Comparison of ENCODE assay signal across 16 mouse cellular contexts in genomic region chr2:76548836-76549235, GRCm38 (mm10).
DNase-seq lines count a peak whose midpoint lies in the region; ATAC-seq lines count a peak whose summit lies in the region.
"Had no signal": no experiment of that assay in that cellular context is flagged by ENCODE, and none has a peak within 500 bp of the region (broad histone marks: within the 10 kb centered on the region; RNA-seq: fewer than 3 reads in every experiment).

No protein-coding gene starts in this region.

- no peak overlapping the region; the same call in 1 of the 2 replicates for H3K4me2 ChIP-seq in lung, embryonic 15.5 days
- H3K4me2 ChIP-seq: embryonic facial prominence, embryonic 13.5 days; forebrain, embryonic 13.5 days; heart, embryonic 12.5 days; hindbrain, embryonic 15.5 days had no signal

- no peak for DNase-seq in lung, postnatal 10 days
- DNase-seq in adrenal gland, adult 2 months = peak; percentile 66
- DNase-seq in adrenal gland, adult 8-10 months = peak; percentile 60
- peak; percentile 44 to 56 for DNase-seq in adrenal gland, postnatal 36 days
- DNase-seq in midbrain, embryonic 10.5 days (ENCODE audit: low spot score) = no peak
- DNase-seq: cerebellum, adult 18-20 months; cerebellum, adult 9-11 months; cerebellum, postnatal 36 days; forebrain, postnatal 0 days; gastrocnemius, postnatal 14 days had no signal

- no peaks in the 10 kb centered on the region for H3K36me3 ChIP-seq in lung, embryonic 15.5 days
- no peaks in the 10 kb centered on the region for H3K36me3 ChIP-seq in midbrain, embryonic 10.5 days
- H3K36me3 ChIP-seq: heart, embryonic 12.5 days had no signal

- ATAC-seq in lung, embryonic 15.5 days (ENCODE audit: borderline replicate concordance, extremely low read depth, low FRiP score, low TSS enrichment) = no peak
- ATAC-seq: forebrain, embryonic 13.5 days; inflammation-experienced regulatory T-cells, adult 6 months had no signal

- peaks cover 15% of the 10 kb centered on the region for H3K4me1 ChIP-seq in lung, embryonic 15.5 days
- no peaks in the 10 kb centered on the region for H3K4me1 ChIP-seq in midbrain, embryonic 10.5 days
- H3K4me1 ChIP-seq: embryonic facial prominence, embryonic 13.5 days; forebrain, embryonic 13.5 days; heart, embryonic 12.5 days; hindbrain, embryonic 15.5 days had no signal

- H3K9ac ChIP-seq in lung, embryonic 15.5 days = no peak overlapping the region
- H3K9ac ChIP-seq: embryonic facial prominence, embryonic 13.5 days; forebrain, embryonic 13.5 days; forebrain, postnatal 0 days; heart, embryonic 12.5 days; hindbrain, embryonic 15.5 days had no signal

- WGBS in lung, embryonic 15.5 days = 73% methylated on average over 7 of the region's 7 CpGs
- WGBS in midbrain, embryonic 10.5 days = 84% methylated on average over 7 of the region's 7 CpGs

- no peaks in the 10 kb centered on the region for H3K9me3 ChIP-seq in lung, embryonic 15.5 days
- no peaks in the 10 kb centered on the region for H3K9me3 ChIP-seq in midbrain, embryonic 10.5 days (replicated peaks)
- H3K9me3 ChIP-seq: embryonic facial prominence, embryonic 13.5 days; forebrain, embryonic 13.5 days; heart, embryonic 12.5 days; hindbrain, embryonic 15.5 days had no signal

- H3K4me3 ChIP-seq in lung, embryonic 15.5 days = no peak overlapping the region
- H3K4me3 ChIP-seq in midbrain, embryonic 10.5 days = no peak overlapping the region
- H3K4me3 ChIP-seq: embryonic facial prominence, embryonic 13.5 days; forebrain, embryonic 13.5 days; heart, embryonic 12.5 days; hindbrain, embryonic 15.5 days had no signal

- no peaks in the 10 kb centered on the region for H3K27me3 ChIP-seq in lung, embryonic 15.5 days
- H3K27me3 ChIP-seq in midbrain, embryonic 10.5 days (ENCODE audit: low read depth, poor library complexity, severe bottlenecking) = no peaks in the 10 kb centered on the region
- H3K27me3 ChIP-seq: embryonic facial prominence, embryonic 13.5 days; forebrain, embryonic 13.5 days; heart, embryonic 12.5 days; hindbrain, embryonic 15.5 days had no signal

- peak overlapping the region; percentile 64 for H3K27ac ChIP-seq in lung, embryonic 15.5 days
- no peak overlapping the region for H3K27ac ChIP-seq in midbrain, embryonic 10.5 days (replicated peaks)
- H3K27ac ChIP-seq: embryonic facial prominence, embryonic 13.5 days; forebrain, embryonic 13.5 days; hindbrain, embryonic 15.5 days had no signal

Comparison
In these comparisons a context has a peak if more than half of its experiments do, and no peak if none do; other contexts are left out.
1. DNase-seq: peak in adrenal gland, adult 2 months (single experiment), adrenal gland, adult 8-10 months (single experiment) and adrenal gland, postnatal 36 days (2 of 2); none in lung, postnatal 10 days (single experiment) and midbrain, embryonic 10.5 days (single experiment).